Mouse (Mus musculus) left cerebral cortex, postnatal 14 days (tissue): ENCODE measurements around the gene Slc25a41. TPM values are rescaled to one million over a fixed set of nuclear protein-coding genes. Genes with fewer than 3 reads are reported as not detected.
"Not testable (repeated sequence)": the region's sequence is repeated elsewhere in the genome, so short reads cannot be mapped to it uniquely, and the experiment has no call there.

Source experiments
- DNase-seq, 2 experiments: peaks; one replicate each; pipeline ENCODE4 v3.0.0; 2021 to 2022; ENCODE audit warnings: low spot score in 2 of 2, mixed read lengths in 1 of 2
- intact Hi-C: fragments of 180-260 bp; cut with DNase I; formaldehyde crosslinking; loops from one replicate; pipeline ENCODE4 v1.15.1; 2025
- total RNA-seq, 2 experiments: library from RNA; stranded (reverse); gene quantifications; 2 replicates each; pipeline ENCODE4 v1.2.3; 2021

Gene Slc25a41
- total RNA-seq, 2 experiments from 2014 or later = not detected

DNA sequence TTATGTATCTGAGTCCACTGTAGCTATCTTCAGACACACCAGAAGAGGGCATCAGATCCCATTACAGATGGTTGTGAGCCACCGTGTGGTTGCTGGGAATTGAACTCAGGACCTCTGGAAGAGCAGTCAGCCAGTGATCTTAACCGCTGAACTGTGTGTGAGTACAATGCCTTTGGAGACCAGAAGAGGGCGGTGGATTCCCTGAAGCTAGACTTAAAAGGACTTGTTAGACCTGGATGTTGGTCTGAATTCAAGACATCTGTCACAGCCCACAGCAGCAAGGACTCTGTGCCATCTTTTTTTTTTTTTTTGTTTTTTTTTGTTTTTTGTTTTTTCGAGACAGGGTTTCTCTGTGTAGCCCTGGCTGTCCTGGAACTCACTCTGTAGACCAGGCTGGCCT, 10.2 kb upstream of the Slc25a41 start:
- DNase-seq, intact Hi-C loops: not testable (repeated sequence)

DNA sequence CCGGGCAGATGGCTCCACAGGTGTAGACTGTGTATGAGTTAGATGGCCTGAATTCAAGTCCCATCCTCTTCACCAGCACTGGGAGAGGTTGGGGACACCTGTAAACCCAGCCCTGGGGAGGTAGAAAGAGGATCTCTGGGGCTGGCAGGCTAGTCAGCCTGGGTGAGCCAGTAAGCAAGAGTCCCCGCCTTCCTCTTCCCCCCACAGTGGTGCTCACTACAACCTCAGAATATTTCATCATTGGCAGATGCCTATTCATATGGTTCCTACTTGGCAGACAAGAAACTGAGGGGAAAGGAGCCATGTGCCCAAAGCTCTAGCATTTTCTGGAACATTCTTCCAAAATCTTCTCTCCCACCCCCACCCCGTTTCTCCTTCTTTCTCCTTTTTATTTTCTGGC, 7.4 kb upstream of the Slc25a41 start:
- DNase-seq = peak in 1 of 2 experiments; percentile 49
- intact Hi-C loops = no loop called here

DNA sequence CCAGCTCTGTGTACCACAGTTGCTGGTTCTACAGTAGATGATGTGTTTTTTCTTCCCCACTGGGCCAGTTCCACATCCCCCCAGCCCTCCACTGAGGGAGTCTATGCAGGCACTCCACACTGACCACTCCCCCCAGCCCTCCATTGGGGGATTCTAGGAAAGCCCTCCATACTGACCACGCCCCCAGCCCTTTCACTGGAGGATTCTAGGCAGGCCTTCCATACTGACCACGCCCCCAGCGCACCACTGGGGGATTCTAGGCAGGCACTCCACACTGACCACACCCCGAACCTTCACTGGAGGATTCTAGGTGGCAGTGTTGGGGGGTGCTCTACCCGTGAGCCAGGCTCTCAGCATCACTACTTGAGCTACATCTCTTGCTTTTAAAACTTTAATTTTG, 6.0 kb upstream of the Slc25a41 start:
- DNase-seq = no peak

GRCm38 (mm10) chr17:57038978-57039377, 2.5 kb downstream of the Slc25a41 start:
- intact Hi-C loops = no loop called here
- no peak for DNase-seq

More for the DNA sequence above, 6.0 kb upstream of the Slc25a41 start:
- intact Hi-C loops = no loop called here

DNA sequence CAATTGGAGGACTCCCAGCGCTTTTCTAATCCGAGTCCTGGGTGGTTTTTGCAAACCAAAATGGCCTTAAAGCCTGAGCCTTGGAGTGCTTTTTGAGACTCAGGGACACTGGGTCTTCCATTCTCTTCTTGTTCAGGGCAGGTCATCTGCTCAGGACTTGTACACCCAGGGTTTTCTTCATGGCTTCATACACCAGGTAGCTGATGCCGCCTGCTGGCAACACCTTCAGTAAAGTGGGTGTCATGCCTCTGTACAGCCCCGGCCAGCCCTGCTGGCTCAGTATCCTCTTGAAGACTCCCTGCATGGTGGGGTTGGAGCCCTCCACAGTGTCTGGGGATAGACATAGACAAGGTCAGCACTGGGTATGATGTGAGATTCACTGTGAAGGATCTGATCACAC, 8.6 kb downstream of the Slc25a41 start:
- DNase-seq = no peak

GRCm38 (mm10) chr17:57031661-57032420, 9.6 kb downstream of the Slc25a41 start:
- DNase-seq = peak; percentile 99 to 100
- intact Hi-C loops = no loop called here

More for the DNA sequence above, 8.6 kb downstream of the Slc25a41 start:
- intact Hi-C loops = no loop called here

DNA sequence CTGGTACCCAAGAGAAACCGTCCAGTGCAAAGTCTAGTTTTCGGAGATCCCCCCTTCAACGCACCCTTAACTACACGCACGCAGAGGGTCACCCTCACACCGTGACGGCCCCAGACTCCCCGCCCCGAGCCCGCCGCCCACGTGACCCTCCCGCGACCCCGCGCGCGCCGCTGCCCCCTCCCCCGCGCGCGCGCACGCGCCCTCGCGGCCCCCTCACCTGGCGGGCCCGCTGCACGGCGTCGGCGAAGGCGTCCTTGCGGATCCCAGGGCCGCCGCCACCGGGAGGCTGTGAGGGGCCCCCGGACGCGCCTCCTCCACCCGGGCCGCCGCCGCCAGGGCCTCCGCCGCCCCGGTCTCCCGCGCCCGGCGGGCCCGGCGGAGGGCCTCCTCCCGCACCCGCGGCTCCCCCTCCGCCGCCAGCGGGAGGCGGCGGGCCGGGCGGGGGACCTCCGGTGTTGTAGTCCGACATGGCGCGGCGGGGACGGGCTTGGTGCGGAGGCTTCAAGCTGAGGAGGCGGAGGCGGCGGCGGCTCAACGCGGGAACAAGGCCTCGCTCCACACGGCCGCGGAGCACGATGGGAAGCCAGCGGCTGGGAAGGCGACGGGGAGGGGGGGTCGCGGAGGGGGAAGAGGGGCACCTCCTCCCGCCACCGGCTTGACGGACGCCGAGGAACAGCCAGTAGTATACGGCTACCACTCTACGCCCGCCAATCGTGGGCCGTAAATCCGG, 10.4 kb downstream of the Slc25a41 start, which contains the start of gene Khsrp:
Gene Khsrp (minus strand): TSS at position 592 of the 730 bp plus-strand sequence.
- peak in 1 of 2 experiments; percentile 39 for DNase-seq
- intact Hi-C loops = no loop called here

DNA sequence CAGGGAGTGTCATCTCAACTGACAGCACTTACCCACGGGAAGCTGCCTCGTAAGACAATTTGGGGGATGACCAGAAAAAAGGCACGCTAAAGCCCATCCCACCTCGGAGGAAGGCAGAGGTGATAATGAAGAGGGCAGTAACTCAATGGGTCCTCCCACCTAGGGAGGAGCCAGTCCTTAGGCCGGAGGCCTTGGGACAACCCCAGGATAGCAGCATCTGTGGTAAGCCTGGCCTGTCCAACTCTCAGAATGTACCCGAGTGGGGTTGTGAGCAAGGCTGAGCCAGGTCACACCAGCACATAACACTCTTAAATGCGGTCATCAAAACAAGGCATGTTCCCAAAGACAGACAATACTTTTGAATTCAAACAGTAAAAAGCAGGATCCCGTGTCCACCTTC, 11.8 kb downstream of the Slc25a41 start:
- intact Hi-C loops = no loop called here
- no peak for DNase-seq

GRCm38 (mm10) chr17:57027471-57027870, 14.0 kb downstream of the Slc25a41 start:
- intact Hi-C loops = no loop called here

DNA sequence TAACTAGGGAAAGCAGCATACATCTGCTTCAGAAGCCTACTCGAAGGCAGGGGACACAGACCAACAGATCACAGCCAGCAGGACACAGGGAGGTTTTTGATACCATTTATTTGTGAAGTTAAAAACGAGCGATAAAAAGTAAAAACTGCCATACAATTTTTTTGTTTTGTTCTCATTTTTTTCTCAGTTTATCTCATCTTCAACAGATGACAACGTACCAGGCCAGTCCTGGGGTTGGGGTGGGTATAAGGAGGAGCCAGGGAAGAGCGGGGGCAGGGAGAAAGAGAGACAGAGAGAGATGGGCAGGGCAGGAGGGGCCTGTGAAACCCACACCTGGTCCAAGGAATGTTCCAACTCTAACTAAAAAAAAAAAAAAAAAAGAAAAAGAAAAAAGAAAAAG, 20.5 kb downstream of the Slc25a41 start:
- intact Hi-C loops = no loop called here
- DNase-seq = no peak

More at GRCm38 (mm10) chr17:57027471-57027870, 14.0 kb downstream of the Slc25a41 start:
- no peak for DNase-seq

GRCm38 (mm10) chr17:57019693-57020092, 21.8 kb downstream of the Slc25a41 start:
- no peak for DNase-seq
- intact Hi-C loops = no loop called here

GRCm38 (mm10) chr17:57012245-57012795, 29.1 kb downstream of the Slc25a41 start:
- no peak for DNase-seq
- intact Hi-C loops = loop anchor here (5.0 kb wide), 1 partner anchor 320 kb away; no protein-coding TSS in a partner anchor

DNA sequence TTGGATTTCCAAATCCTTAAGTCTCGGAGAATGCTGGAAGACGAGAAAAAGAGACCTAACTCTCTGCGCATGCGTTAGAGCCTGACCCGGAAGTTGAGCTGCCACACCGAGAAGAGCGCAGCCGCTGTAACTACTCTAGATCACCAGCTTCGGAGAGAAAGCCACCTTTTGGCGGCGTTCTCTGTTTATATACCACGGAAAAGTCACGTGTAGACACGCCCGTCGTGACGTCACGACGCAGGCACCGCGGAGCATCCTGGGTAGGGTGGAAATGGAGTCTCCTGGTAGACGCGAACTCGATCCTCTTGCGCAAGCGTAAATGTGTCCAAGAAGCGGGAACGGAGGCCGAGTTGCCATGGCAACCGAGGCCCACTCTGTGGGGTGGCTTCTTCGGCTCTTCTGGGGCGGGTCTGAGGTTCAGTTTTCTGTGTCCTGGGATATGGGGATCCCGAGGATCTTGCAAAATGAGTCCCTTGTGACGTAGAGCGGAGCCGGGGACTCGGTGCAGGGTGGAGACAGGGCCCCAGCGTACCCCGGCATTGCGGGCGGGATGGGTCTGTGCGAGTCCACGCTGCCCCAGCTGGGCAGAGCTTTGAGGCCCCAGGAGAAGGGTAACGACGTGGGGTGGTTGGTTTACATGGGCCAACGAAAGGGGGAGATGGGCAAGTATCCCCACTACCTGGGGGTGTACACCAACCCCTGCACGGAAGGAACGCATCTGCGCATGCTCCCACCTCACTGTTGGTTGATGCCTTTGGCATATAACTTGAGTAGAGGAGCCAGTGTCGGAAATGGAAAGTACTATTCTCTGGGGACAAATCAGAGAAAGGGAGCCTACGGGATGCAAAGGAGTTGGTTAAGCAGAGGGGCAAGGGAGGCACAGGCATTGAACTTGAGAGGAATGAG, 30.0 kb downstream of the Slc25a41 start, which contains the start of the genes Gtf2f1 and Gm17949:
Gene Gtf2f1 (minus strand): TSS at position 53 of the 906 bp plus-strand sequence.
Gene Gm17949 (plus strand): TSS at position 234 of the 906 bp plus-strand sequence.
- intact Hi-C loops = loop anchor here (5.0 kb wide), 1 partner anchor 321 kb away; no protein-coding TSS in a partner anchor
- peak; percentile 98 for DNase-seq

DNA sequence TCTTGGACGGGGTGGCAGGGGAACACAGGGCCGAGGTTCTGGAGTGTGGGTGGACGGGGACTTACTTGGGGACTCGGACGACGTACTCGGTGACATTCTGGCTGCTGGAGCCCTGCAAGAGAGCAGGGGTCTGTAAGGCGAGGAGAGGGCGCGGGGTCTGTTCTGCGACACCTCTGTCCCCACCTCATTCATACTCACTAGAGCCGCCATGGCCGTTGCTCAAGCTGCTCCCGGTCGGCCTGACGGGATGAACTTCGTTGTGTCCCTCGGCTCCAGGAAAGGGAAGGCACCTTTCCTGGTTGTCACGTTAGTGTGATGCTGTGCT, 30.6 kb downstream of the Slc25a41 start:
- no peak for DNase-seq
- intact Hi-C loops = loop anchor here (5.0 kb wide), 1 partner anchor 321 kb away; no protein-coding TSS in a partner anchor

GRCm38 (mm10) chr17:57007137-57007905, 34.1 kb downstream of the Slc25a41 start:
- intact Hi-C loops = no loop called here
- peak in 1 of 2 experiments; percentile 34 for DNase-seq

DNA sequence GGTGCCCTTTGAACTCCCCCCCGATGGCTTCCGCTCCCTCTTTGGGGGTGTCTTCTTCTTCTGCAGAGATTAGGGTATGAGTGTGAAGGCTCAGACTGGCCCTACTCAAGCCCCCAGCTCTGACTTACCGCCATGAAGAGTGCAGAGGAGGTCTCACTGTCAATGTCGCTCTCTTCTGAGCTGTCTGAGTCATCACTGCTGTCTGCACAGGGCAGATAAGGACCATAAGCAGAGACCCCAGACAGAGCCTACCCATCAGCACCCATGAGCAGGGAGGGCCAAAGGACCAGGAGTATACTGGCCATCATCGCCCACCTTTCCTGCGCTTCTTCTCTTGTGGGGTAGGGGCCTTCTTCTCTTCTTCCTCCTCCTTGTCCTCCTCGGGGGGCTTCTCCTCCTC, 37.5 kb downstream of the Slc25a41 start:
- no peak for DNase-seq
- intact Hi-C loops = no loop called here

- intact Hi-C loops = no loop called here
- no peak for DNase-seq
These were observed 40.2 kb downstream of the Slc25a41 start for GRCm38 (mm10) chr17:57001228-57001627.

DNA sequence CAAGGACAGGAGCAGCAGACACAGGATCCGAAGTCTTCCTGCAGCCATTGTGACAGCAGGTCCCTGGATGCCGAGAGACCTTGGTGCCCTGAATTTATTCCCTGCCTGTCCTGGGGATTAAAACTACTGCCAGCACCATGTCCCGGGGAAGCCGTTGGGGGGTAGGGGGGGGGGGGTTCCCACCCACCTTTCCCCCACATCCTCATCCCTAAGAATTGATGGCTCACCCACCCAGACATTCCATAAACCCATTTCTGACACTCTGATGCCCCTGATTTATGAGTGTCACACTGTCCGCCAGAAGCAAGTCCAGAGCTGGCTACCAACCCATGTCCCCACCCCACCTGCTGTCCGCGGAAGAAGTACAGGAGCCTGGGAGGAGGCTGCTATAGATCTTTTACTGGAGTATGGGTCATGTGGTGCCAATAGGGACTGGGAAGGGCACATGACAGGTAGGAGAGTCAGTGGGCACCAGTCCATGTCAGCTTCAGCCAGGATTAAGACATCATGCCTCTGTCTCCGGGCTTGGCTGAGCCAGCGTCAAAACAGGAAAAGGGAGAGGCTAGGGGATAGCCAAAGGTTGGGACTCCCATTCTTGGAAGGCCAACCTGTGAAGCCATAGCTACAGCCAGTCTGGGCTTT, 41.4 kb downstream of the Slc25a41 start, which contains the start of gene Pspn:
Gene Pspn (minus strand): TSS at position 51 of the 642 bp plus-strand sequence.
- intact Hi-C loops = loop anchor here (5.0 kb wide), 2 partner anchors 103 to 188 kb away; no protein-coding TSS in a partner anchor
- no peak for DNase-seq
